ENCODE assay signal across 22 mouse cellular contexts in genomic region chr2:97610566-97610965, GRCm38 (mm10).
"Had no signal": no experiment of that assay in that cellular context is flagged by ENCODE, and none has a peak within 500 bp of the region (broad histone marks: within the 10 kb centered on the region; RNA-seq: fewer than 3 reads in every experiment).

No protein-coding gene starts in this region.

- H3K4me3 ChIP-seq: liver, embryonic 15.5 days; lung, embryonic 15.5 days; megakaryocyte, embryonic 14.5 days; midbrain, embryonic 13.5 days; midbrain, embryonic 15.5 days; myocyte; neural tube, embryonic 13.5 days had no signal

- ATAC-seq: liver, postnatal 0 days; lung, postnatal 0 days; midbrain, embryonic 13.5 days; midbrain, embryonic 15.5 days had no signal

- H3K4me1 ChIP-seq: liver, embryonic 15.5 days; lung, embryonic 15.5 days; megakaryocyte, embryonic 14.5 days; midbrain, embryonic 13.5 days; midbrain, embryonic 15.5 days had no signal

- DNase-seq: liver, postnatal 0 days; lung, adult 2 months; lung, postnatal 14 days; lung, postnatal 36 days; retina, postnatal 1 day; right cerebral cortex, adult 18-20 months; right cerebral cortex, postnatal 25 days; right cerebral cortex, postnatal 4 days; spleen, adult 18-20 months; thymus, adult 18-20 months; thymus, postnatal 14 days; thymus, postnatal 36 days had no signal

- H3K27me3 ChIP-seq: liver, embryonic 15.5 days; lung, embryonic 15.5 days; megakaryocyte, embryonic 14.5 days; midbrain, embryonic 13.5 days; midbrain, embryonic 15.5 days; neural tube, embryonic 13.5 days had no signal

- H3K36me3 ChIP-seq: liver, embryonic 15.5 days; lung, embryonic 15.5 days; midbrain, embryonic 13.5 days; midbrain, embryonic 15.5 days; neural tube, embryonic 13.5 days had no signal

- H3K4me2 ChIP-seq: liver, embryonic 15.5 days; lung, embryonic 15.5 days; midbrain, embryonic 11.5 days; midbrain, embryonic 13.5 days; midbrain, embryonic 15.5 days; neural tube, embryonic 13.5 days had no signal

- H3K9me3 ChIP-seq: liver, embryonic 15.5 days; lung, embryonic 15.5 days; megakaryocyte, embryonic 14.5 days; midbrain, embryonic 13.5 days; midbrain, embryonic 15.5 days; neural tube, embryonic 13.5 days had no signal

- H3K27ac ChIP-seq: liver, embryonic 15.5 days; lung, embryonic 15.5 days; macrophage; midbrain, embryonic 13.5 days; midbrain, embryonic 15.5 days had no signal

- H3K9ac ChIP-seq: liver, embryonic 15.5 days; liver, postnatal 0 days; lung, embryonic 15.5 days; midbrain, embryonic 13.5 days; midbrain, embryonic 15.5 days; neural tube, embryonic 13.5 days had no signal
